Mouse (Mus musculus) hindbrain, postnatal 0 days (tissue): Measurements from ENCODE around the gene Zbtb48. TPM values are rescaled to one million over a fixed set of nuclear protein-coding genes. Genes with fewer than 3 reads are reported as not detected.

ENCODE experiments used
- ATAC-seq: fragments of 200-750 bp; cut with Nextera tagmentation; 2 replicates; pipeline ENCODE4 v1.8.0; 2017; ENCODE audit warnings: mild to moderate bottlenecking, moderate TSS enrichment, moderate library complexity
- DNase-seq: peaks from one replicate; pipeline ENCODE4 v3.0.0-alpha.2; 2015; ENCODE audit warnings: low spot score
- H3K27ac ChIP-seq: fragments of 300-500 bp; sonication (generic); 2 replicates; pipeline ENCODE4 v1.5.1; 2014; ENCODE audit warnings: mild to moderate bottlenecking
- H3K27me3 ChIP-seq: fragments of 300-500 bp; sonication (generic); 2 replicates; pipeline ENCODE4 v1.6.1; 2014; ENCODE audit warnings: low read length, mixed read lengths; ENCODE audit not compliant: insufficient read depth
- H3K36me3 ChIP-seq: fragments of 300-500 bp; sonication (generic); 2 replicates; pipeline ENCODE4 v1.6.1; 2014; ENCODE audit warnings: low read length, mixed read lengths; ENCODE audit not compliant: insufficient read depth
- H3K4me1 ChIP-seq: fragments of 300-500 bp; sonication (generic); 2 replicates; pipeline ENCODE4 v1.6.1; 2014; ENCODE audit warnings: antibody characterized with exemption, low read length, mixed read lengths; ENCODE audit not compliant: insufficient read depth
- H3K4me2 ChIP-seq: fragments of 300-500 bp; sonication (generic); 2 replicates; pipeline ENCODE4 v1.6.1; 2014; ENCODE audit warnings: low read depth, mild to moderate bottlenecking, low read length, moderate library complexity, mixed read lengths
- H3K4me3 ChIP-seq: fragments of 300-500 bp; sonication (generic); 2 replicates; pipeline ENCODE4 v1.5.1; 2014; ENCODE audit warnings: low read length
- H3K9ac ChIP-seq: fragments of 300-500 bp; sonication (generic); replicated peaks from 2 replicates; pipeline ENCODE4 v1.6.1; 2014; ENCODE audit warnings: mild to moderate bottlenecking, low read length, moderate library complexity, mixed read lengths
- H3K9me3 ChIP-seq: fragments of 300-500 bp; sonication (generic); 2 replicates; pipeline ENCODE4 v1.6.1; 2016; ENCODE audit warnings: low read length, mixed read lengths
- CTCF ChIP-seq: IDR thresholded peaks from 2 replicates; pipeline ENCODE4 v1.5.1; 2016; ENCODE audit warnings: antibody characterized with exemption, control low read depth, low read depth
- WGBS: fragments of 180-500 bp; shearing (Covaris S2); extraction: QIAGEN DNeasy Blood & Tissue Kit; methylation state at CpG from one replicate; pipeline ENCODE4 v1.1.7; 2014; 5-methylcytosine and 5-hydroxymethylcytosine counted together
- polyA plus RNA-seq: library from polyadenylated mRNA; unstranded; fragments of >200 nt; fragmentation: Nextera tagmentation; extraction: Ambion mirVana; gene quantifications from 2 replicates; pipeline ENCODE4 v1.2.1, GENCODE M21; 2015
- total RNA-seq: library from RNA; depleted of rRNA; stranded (reverse); fragments of >200 nt; gene quantifications from 2 replicates; pipeline ENCODE4 v1.2.3, GENCODE M21; 2014

Gene Zbtb48
- total and polyA plus RNA-seq, 2 experiments from 2014 or later = 7.0 to 10.7 TPM

DNA sequence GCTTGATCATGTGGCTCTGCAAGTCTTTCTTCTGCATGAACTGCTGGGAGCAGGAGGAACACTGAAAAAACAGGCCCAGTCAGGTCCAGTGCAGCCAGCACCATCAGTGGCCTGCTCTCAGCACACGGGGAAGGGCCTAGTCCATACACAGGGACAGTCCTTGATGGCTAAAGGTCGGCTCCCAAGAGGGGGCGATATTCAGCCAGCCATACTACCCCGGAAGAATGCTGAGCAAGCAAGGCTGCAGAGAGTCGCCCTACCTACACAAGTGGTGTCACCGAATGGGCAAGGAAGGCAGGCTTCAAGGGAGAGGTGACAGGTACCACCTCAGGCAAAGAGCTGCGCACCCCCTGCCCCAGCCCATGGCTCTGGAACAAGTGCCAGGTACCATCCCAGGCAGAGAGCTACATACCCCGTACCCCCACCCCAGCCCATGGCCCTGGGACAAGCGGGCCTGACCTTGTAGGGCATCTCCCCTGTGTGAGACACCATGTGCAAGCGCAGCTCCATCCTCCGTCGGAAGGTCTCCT, 5.8 kb downstream of the Zbtb48 start:
- no peak overlapping the region for H3K27ac ChIP-seq
- no peak overlapping the region for H3K4me2 ChIP-seq
- H3K36me3 ChIP-seq = peaks cover 40% of the 10 kb centered on the region
- H3K27me3 ChIP-seq = no peaks in the 10 kb centered on the region
- ATAC-seq = no peak
- H3K4me3 ChIP-seq = no peak overlapping the region
- DNase-seq = no peak
- H3K9ac ChIP-seq = no peak overlapping the region
- no peak for TF ChIP-seq CTCF
- H3K9me3 ChIP-seq = no peaks in the 10 kb centered on the region
- peaks cover 13% of the 10 kb centered on the region for H3K4me1 ChIP-seq
- 70% methylated on average over 12 of the region's 12 CpGs for WGBS

- WGBS = 93% methylated on average over 21 of the region's 21 CpGs
- peaks cover 50% of the 10 kb centered on the region for H3K36me3 ChIP-seq
Measured at GRCm38 (mm10) chr4:152020024-152020423, 7.4 kb downstream of the Zbtb48 start.

GRCm38 (mm10) chr4:152019073-152019472, 8.4 kb downstream of the Zbtb48 start:
- Histone ChIP-seq H3K27ac (no peak overlapping the region), H3K4me1 (no peaks in the 10 kb centered on the region), H3K9ac (no peak overlapping the region; the same call in 1 of the 2 replicates), H3K9me3 (no peaks in the 10 kb centered on the region), H3K36me3 (peaks cover 58% of the 10 kb centered on the region), H3K4me2 (no peak overlapping the region), H3K27me3 (no peaks in the 10 kb centered on the region), H3K4me3 (no peak overlapping the region)
- ATAC-seq (no peak), DNase-seq (no peak)
- TF ChIP-seq CTCF = no peak
- WGBS = 88% methylated on average over 6 of the region's 6 CpGs

More at GRCm38 (mm10) chr4:152020024-152020423, 7.4 kb downstream of the Zbtb48 start:
- Histone ChIP-seq H3K4me3 (no peak overlapping the region), H3K4me1 (no peaks in the 10 kb centered on the region), H3K4me2 (no peak overlapping the region), H3K9ac (no peak overlapping the region), H3K27me3 (no peaks in the 10 kb centered on the region), H3K9me3 (no peaks in the 10 kb centered on the region), H3K27ac (no peak overlapping the region)
- ATAC-seq (no peak), DNase-seq (no peak)
- TF ChIP-seq CTCF = no peak

- Histone ChIP-seq H3K9ac (no peak overlapping the region), H3K36me3 (peaks cover 23% of the 10 kb centered on the region), H3K4me2 (no peak overlapping the region), H3K27me3 (no peaks in the 10 kb centered on the region), H3K4me1 (peaks cover 12% of the 10 kb centered on the region; the same call in 1 of the 2 replicates), H3K4me3 (no peak overlapping the region), H3K9me3 (no peaks in the 10 kb centered on the region), H3K27ac (no peak overlapping the region)
- no peak for ATAC-seq
- no peak for DNase-seq
- WGBS = 84% methylated on average over 12 of the region's 12 CpGs
- TF ChIP-seq CTCF = no peak
Measured at GRCm38 (mm10) chr4:152013036-152013813, 14.2 kb downstream of the Zbtb48 start.

- ATAC-seq (no peak), DNase-seq (no peak)
- Histone ChIP-seq H3K27me3 (no peaks in the 10 kb centered on the region), H3K27ac (no peak overlapping the region), H3K36me3 (peaks cover 19% of the 10 kb centered on the region), H3K4me3 (no peak overlapping the region), H3K4me1 (peaks cover 12% of the 10 kb centered on the region), H3K4me2 (no peak overlapping the region), H3K9me3 (no peaks in the 10 kb centered on the region), H3K9ac (no peak overlapping the region)
- TF ChIP-seq CTCF = no peak
- 90% methylated on average over 16 of the region's 16 CpGs for whole genome bisulfite sequencing
Measured at GRCm38 (mm10) chr4:152012109-152012508, 15.4 kb downstream of the Zbtb48 start.

GRCm38 (mm10) chr4:152011171-152011760, 16.2 kb downstream of the Zbtb48 start:
- 81% methylated on average over 8 of the region's 8 CpGs for WGBS
- H3K27ac ChIP-seq = peak overlapping the region; percentile 38
- peak overlapping the region; percentile 68; the same call in 1 of the 2 replicates for H3K9ac ChIP-seq
- ATAC-seq = no peak
- peak overlapping the region; percentile 72 for H3K4me3 ChIP-seq
- peak overlapping the region; percentile 100 for H3K4me2 ChIP-seq
- H3K27me3 ChIP-seq = no peaks in the 10 kb centered on the region; the same call in 1 of the 2 replicates
- no peak for DNase-seq
- peaks cover 19% of the 10 kb centered on the region for H3K36me3 ChIP-seq
- H3K9me3 ChIP-seq = no peaks in the 10 kb centered on the region
- H3K4me1 ChIP-seq = peaks cover 12% of the 10 kb centered on the region
- no peak for TF ChIP-seq CTCF
